Mouse (Mus musculus) lung, postnatal 25 days (tissue): ENCODE results near the gene Lce6a.
A peak's percentile ranks its signal among the peaks of the same experiment; 100 is the strongest.

ENCODE experiments used
- DNase-seq: peaks from one replicate; pipeline ENCODE4 v3.0.0; 2022; ENCODE audit warnings: low spot score

The Lce6a gene

DNA sequence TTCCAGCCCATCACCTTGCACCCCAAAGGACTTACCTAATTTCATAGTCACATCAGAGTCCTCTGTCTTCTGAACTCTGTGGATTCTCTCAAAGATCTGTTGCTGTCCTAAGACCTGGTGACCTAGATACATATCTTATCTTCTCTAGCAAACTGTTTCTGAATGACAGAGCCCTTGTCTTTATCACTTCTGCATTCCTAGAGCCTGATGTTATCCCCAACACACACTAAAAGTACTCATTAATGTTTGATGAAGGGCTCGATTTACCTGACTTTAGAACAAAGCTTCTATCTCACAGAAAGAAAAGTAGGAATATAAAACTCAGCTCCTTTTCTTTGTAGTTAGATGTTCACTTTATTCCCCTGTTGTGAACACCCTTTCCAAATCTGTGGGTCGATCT is at the start of gene Lce6a:
Gene Lce6a, minus strand, starts transcription at position 101 of the 400 bp plus-strand sequence.
- no peak for DNase-seq

GRCm38 (mm10) chr3:92670215-92670614 is 48.8 kb upstream of the Lce6a start, which contains the start of gene Lce1a2:
Gene Lce1a2, minus strand, starts transcription at chr3:92670315.
- no peak for DNase-seq

- DNase-seq: no peak
These were observed 35.4 kb upstream of the Lce6a start, which contains the start of gene Lce1b for GRCm38 (mm10) chr3:92656826-92657225. Gene Lce1b, minus strand, starts transcription at chr3:92656926.

DNA sequence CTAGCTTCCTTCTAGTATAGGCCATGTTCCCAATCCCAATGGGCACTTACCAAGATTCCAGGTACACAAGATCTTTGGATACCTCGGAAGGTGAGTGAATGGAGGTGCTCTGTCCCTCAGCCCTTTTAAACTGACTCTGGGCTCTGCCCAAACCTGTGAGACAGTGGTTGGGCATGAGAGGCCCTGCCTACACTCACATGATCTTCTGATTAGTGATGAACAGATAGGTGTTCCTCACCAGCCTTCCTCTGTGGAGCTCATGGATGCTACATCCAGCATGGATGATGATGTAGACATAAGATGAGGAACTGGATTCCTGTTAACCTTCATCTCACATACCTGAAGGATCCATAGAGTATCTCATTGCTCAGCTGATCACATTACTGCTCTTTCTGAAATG is 26.7 kb upstream of the Lce6a start, which contains the start of gene Lce1a1:
Gene Lce1a1, minus strand, starts transcription at position 101 of the 400 bp plus-strand sequence.
- DNase-seq: no peak

DNA sequence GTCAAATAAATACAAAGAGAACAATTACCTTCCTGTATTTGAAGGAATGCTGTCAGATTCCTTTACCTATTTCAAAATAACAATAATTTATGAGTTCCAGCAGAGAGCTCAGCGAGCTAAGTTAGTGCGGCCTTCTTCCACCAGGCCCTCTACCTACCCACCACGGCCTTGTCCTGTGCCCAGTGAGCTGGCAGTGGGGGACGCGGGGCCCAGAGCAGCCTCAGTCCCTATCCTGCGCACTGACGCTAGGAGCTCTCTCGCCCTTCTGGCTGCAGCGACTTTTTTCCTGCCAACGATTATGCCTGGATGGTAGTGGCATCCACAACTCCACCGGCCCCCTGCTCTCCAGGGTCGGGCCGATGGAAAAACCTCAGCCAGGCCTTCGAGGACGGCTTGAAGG is 18.4 kb upstream of the Lce6a start:
- no peak for DNase-seq

GRCm38 (mm10) chr3:92638653-92638991 is 17.2 kb upstream of the Lce6a start:
- no peak for DNase-seq

- no peak for DNase-seq
These were observed 16.5 kb upstream of the Lce6a start for GRCm38 (mm10) chr3:92637745-92638652.

DNA sequence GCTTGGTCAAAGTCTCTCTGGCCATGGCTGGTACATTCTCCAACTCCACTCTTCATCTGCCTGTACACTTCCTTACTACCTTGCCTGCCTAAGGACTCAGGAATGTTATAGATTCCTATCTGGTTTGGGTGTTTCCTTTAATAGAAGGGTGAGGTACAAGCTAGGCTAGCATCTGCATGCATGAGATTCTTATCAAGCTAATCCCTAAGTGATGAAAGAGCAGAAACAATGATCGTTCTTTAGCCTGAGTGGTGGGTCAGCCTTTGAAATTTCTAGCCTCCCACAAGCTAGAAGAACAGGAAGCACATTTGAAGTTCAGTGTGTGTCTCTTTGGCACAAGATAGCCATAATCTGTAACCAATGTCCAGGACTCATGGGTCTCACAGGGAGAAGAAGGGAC is 11.7 kb downstream of the Lce6a start:
- no peak for DNase-seq

GRCm38 (mm10) chr3:92607392-92607791 is 14.1 kb downstream of the Lce6a start, which contains the start of gene 2210017I01Rik:
Gene 2210017I01Rik, minus strand, starts transcription at chr3:92607492.
- DNase-seq: no peak

- peak; percentile 10 for DNase-seq
These were observed 19.3 kb downstream of the Lce6a start for GRCm38 (mm10) chr3:92602169-92602568.

GRCm38 (mm10) chr3:92600456-92600855 is 21.0 kb downstream of the Lce6a start:
- DNase-seq: no peak

DNA sequence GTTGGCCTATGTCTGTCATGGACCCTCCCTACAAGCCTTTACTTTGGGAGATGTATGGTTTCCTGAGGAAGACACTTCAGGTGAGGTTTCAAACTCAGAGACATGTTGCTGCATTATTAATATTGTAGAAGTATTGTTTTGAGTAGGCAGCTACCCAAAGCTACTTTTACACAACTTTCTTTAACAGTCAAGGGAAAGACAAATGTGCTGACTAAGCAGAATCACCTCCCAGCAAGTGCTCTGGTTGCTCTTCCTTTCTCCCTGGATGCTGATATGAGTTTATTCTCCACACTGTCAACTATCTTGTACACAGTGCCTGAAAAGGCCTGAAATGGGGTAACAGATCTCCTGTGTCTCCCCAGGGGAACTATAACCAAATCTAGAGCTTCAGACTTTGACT is 21.5 kb downstream of the Lce6a start:
- no peak for DNase-seq

GRCm38 (mm10) chr3:92598429-92598828 is 23.0 kb downstream of the Lce6a start:
- DNase-seq: no peak

GRCm38 (mm10) chr3:92588858-92589257 is 32.6 kb downstream of the Lce6a start, which contains the start of gene Smcp:
Gene Smcp, minus strand, starts transcription at chr3:92588997.
- no peak for DNase-seq

GRCm38 (mm10) chr3:92587190-92587589 is 34.3 kb downstream of the Lce6a start:
- DNase-seq: no peak

DNA sequence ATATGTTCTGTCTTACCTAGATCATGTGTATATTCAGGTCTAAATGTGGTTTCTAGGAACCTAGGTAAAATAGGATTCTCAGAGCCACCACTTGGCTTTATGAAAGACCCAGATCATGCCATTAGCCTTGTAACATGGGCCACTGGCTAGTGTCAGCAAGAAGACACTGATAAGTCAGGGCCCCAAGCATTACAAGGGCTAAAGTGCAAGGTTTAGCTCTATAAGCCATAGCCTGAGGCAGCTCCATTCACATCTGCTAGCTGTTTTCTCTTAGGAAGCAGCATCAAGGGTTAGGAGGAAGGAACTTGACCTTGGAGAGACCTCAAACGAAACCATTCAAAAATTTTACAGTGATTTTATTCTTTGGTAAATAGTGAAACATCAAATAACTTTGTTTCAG is 36.4 kb downstream of the Lce6a start:
- DNase-seq: no peak

DNA sequence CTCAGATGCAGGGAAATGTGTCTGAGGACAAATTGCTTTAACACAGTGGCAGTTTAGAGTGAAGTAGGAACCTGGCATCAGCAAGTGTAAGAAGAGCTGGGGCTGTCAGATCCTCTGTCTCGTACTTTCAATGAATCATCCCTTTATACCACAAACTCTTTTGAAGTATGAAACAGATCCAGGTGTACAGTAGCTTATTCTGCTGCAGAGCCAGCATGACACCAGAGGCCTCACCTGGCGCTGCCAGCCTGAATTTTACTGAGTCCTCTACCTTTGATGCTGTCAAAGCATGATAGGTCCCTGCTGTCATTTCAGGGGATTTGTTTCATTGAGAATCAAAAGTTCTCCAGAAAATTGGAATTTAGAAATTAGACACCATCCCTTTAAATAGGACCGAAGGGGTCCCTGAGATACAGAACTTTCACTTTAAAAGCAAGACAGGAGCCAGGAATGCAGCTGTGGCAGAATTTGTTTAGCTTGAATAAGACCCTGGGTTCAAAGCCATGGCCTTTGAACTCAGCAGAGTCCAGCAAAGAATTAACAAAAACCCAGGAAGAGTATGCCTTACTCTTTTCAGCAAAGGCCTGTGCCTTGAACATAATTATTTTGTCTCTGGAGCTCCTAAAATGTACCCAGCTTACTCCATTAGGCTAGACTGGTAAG is 38.2 kb downstream of the Lce6a start:
- no peak for DNase-seq

- no peak for DNase-seq
These were observed 42.0 kb downstream of the Lce6a start for GRCm38 (mm10) chr3:92579508-92579907.

GRCm38 (mm10) chr3:92578652-92579413 is 42.6 kb downstream of the Lce6a start:
- no peak for DNase-seq

DNA sequence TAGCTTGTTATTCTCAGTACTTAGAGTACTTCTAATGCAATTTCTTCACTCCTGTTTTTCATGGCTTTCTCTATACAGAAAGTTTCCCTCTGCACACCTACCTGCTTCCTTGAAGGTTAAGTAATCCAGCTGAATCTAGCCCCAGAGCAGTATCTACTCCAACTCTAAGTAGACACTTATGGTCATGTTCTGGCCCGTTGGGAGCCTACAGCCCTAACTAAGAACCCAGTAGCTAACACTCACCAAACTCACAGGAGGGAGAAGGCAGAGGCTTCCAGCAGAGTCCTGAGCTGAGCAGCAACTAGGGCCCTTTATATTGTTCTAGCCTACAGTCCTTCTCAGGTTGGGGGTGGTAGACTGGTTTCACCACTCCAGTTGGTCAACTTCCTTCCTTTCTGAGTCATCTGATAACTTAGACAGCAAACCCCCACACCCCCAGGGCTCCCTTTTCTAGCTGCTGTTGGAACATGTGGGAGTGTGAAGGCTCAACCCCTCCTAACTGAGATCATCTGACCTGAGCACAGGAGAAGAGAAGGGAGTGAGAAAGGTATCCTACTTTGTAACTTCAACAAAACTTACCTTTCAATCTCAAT is 47.9 kb downstream of the Lce6a start, which contains the start of gene Ivl:
Gene Ivl, minus strand, starts transcription at position 287 of the 593 bp plus-strand sequence.
- no peak for DNase-seq

GRCm38 (mm10) chr3:92572514-92573155 is 48.8 kb downstream of the Lce6a start:
- DNase-seq: no peak
